Mouse (Mus musculus): ENCODE measurements at regions not wholly inside any gene's neighbourhood (a gene's known extent, or its start where the extent isn't known, plus 50 kb on each side); places are given as distances from the start of the nearest gene placed in this dataset.

GRCm38 (mm10) chr4:137160526-137160925 lies 111.9 kb upstream of the Zbtb40 start:
- no peak for ATAC-seq (ENCODE audit: insufficient number of reproducible peaks, insufficient read depth, low FRiP score, low TSS enrichment)
- H3K27ac ChIP-seq, result no peak overlapping the region
- H3K4me1 ChIP-seq, result no peaks in the 10 kb centered on the region
- WGBS, result 78% methylated on average over 7 of the region's 7 CpGs
- no peak overlapping the region for H3K4me3 ChIP-seq
- H3K9me3 ChIP-seq, result no peaks in the 10 kb centered on the region
- H3K27me3 ChIP-seq, result peaks cover 18% of the 10 kb centered on the region
- H3K9ac ChIP-seq, result no peak overlapping the region
- no peak overlapping the region for H3K4me2 ChIP-seq (replicated peaks)
- H3K36me3 ChIP-seq, result no peaks in the 10 kb centered on the region

GRCm38 (mm10) chr4:137158201-137158600 lies 109.6 kb upstream of the Zbtb40 start:
- no peaks in the 10 kb centered on the region for H3K9me3 ChIP-seq
- WGBS, result 82% methylated on average over 9 of the region's 9 CpGs
- H3K4me2 ChIP-seq (replicated peaks), result no peak overlapping the region
- H3K4me1 ChIP-seq, result no peaks in the 10 kb centered on the region
- no peak overlapping the region for H3K9ac ChIP-seq
- ATAC-seq (ENCODE audit: insufficient number of reproducible peaks, insufficient read depth, low FRiP score, low TSS enrichment), result no peak
- no peak overlapping the region for H3K27ac ChIP-seq
- H3K27me3 ChIP-seq, result no peaks in the 10 kb centered on the region
- H3K36me3 ChIP-seq, result no peaks in the 10 kb centered on the region
- H3K4me3 ChIP-seq, result no peak overlapping the region

- Histone ChIP-seq H3K9ac (no peak overlapping the region), H3K4me1 (no peaks in the 10 kb centered on the region), H3K27ac (no peak overlapping the region), H3K27me3 (no peaks in the 10 kb centered on the region), H3K9me3 (peaks cover 5% of the 10 kb centered on the region; the same call in 1 of the 2 replicates), H3K36me3 (no peaks in the 10 kb centered on the region), H3K4me3 (no peak overlapping the region), H3K4me2 (replicated peaks) (no peak overlapping the region)
- no peak for ATAC-seq (ENCODE audit: insufficient number of reproducible peaks, insufficient read depth, low FRiP score, low TSS enrichment)
- WGBS, result 59% methylated on average over 11 of the region's 11 CpGs
These were observed 108.0 kb upstream of the Zbtb40 start for GRCm38 (mm10) chr4:137156441-137157105.

- Histone ChIP-seq H3K4me2 (replicated peaks) (no peak overlapping the region), H3K27me3 (no peaks in the 10 kb centered on the region), H3K36me3 (no peaks in the 10 kb centered on the region), H3K27ac (no peak overlapping the region), H3K9ac (no peak overlapping the region), H3K4me3 (no peak overlapping the region), H3K9me3 (peaks cover 5% of the 10 kb centered on the region; the same call in 1 of the 2 replicates), H3K4me1 (no peaks in the 10 kb centered on the region)
- WGBS, result 92% methylated on average over 4 of the region's 4 CpGs
- no peak for ATAC-seq (ENCODE audit: insufficient number of reproducible peaks, insufficient read depth, low FRiP score, low TSS enrichment)
These were observed 100.2 kb upstream of the Zbtb40 start for GRCm38 (mm10) chr4:137148756-137149155.

- Histone ChIP-seq H3K27me3 (no peaks in the 10 kb centered on the region), H3K4me1 (0 out of 2 replicates have a peak, but pooled peaks cover 2% of the 10 kb centered on the region), H3K4me3 (no peak overlapping the region), H3K4me2 (replicated peaks) (no peak overlapping the region), H3K27ac (no peak overlapping the region), H3K9ac (no peak overlapping the region), H3K9me3 (peaks cover 5% of the 10 kb centered on the region; the same call in 1 of the 2 replicates), H3K36me3 (no peaks in the 10 kb centered on the region)
- 73% methylated on average over 13 of the region's 13 CpGs for WGBS
- no peak for ATAC-seq (ENCODE audit: insufficient number of reproducible peaks, insufficient read depth, low FRiP score, low TSS enrichment)
These were observed 99.2 kb upstream of the Zbtb40 start for GRCm38 (mm10) chr4:137147795-137148194.

GRCm38 (mm10) chr4:137146326-137146725 lies 97.7 kb upstream of the Zbtb40 start:
- H3K9ac ChIP-seq, result no peak overlapping the region
- ATAC-seq (ENCODE audit: insufficient number of reproducible peaks, insufficient read depth, low FRiP score, low TSS enrichment), result no peak
- peaks cover 9% of the 10 kb centered on the region; the same call in 1 of the 2 replicates for H3K4me1 ChIP-seq
- no peak overlapping the region for H3K4me2 ChIP-seq (replicated peaks)
- WGBS, result 65% methylated on average over 3 of the region's 3 CpGs
- H3K9me3 ChIP-seq, result no peaks in the 10 kb centered on the region
- no peak overlapping the region for H3K27ac ChIP-seq
- H3K36me3 ChIP-seq, result no peaks in the 10 kb centered on the region
- no peak overlapping the region for H3K4me3 ChIP-seq
- H3K27me3 ChIP-seq, result no peaks in the 10 kb centered on the region

- ATAC-seq (ENCODE audit: insufficient number of reproducible peaks, insufficient read depth, low FRiP score, low TSS enrichment), result no peak
- Histone ChIP-seq H3K4me3 (no peak overlapping the region), H3K36me3 (no peaks in the 10 kb centered on the region), H3K27ac (no peak overlapping the region), H3K4me1 (peaks cover 9% of the 10 kb centered on the region; the same call in 1 of the 2 replicates), H3K27me3 (no peaks in the 10 kb centered on the region), H3K4me2 (replicated peaks) (no peak overlapping the region), H3K9ac (no peak overlapping the region), H3K9me3 (no peaks in the 10 kb centered on the region)
- WGBS, result 53% methylated on average over 9 of the region's 9 CpGs
These were observed 93.7 kb upstream of the Zbtb40 start for GRCm38 (mm10) chr4:137142316-137142715.

- Histone ChIP-seq H3K36me3 (no peaks in the 10 kb centered on the region), H3K9me3 (no peaks in the 10 kb centered on the region), H3K27ac (no peak overlapping the region), H3K4me3 (no peak overlapping the region), H3K9ac (no peak overlapping the region), H3K4me1 (peaks cover 11% of the 10 kb centered on the region), H3K4me2 (replicated peaks) (no peak overlapping the region), H3K27me3 (no peaks in the 10 kb centered on the region)
- ATAC-seq (ENCODE audit: insufficient number of reproducible peaks, insufficient read depth, low FRiP score, low TSS enrichment), result no peak
- 71% methylated on average over 17 of the region's 17 CpGs for WGBS
These were observed 90.6 kb upstream of the Zbtb40 start for GRCm38 (mm10) chr4:137139051-137139705.

- H3K4me3 ChIP-seq, result no peak overlapping the region
- H3K4me1 ChIP-seq, result peaks cover 21% of the 10 kb centered on the region
- H3K27me3 ChIP-seq, result no peaks in the 10 kb centered on the region
- no peak for ATAC-seq (ENCODE audit: insufficient number of reproducible peaks, insufficient read depth, low FRiP score, low TSS enrichment)
- H3K27ac ChIP-seq, result no peak overlapping the region
- no peaks in the 10 kb centered on the region for H3K36me3 ChIP-seq
- no peak overlapping the region for H3K9ac ChIP-seq
- no peaks in the 10 kb centered on the region for H3K9me3 ChIP-seq
- WGBS, result 77% methylated on average over 6 of the region's 6 CpGs
- no peak overlapping the region for H3K4me2 ChIP-seq (replicated peaks)
These were observed 89.5 kb upstream of the Zbtb40 start for GRCm38 (mm10) chr4:137138127-137138526.

GRCm38 (mm10) chr4:137136313-137136712 lies 87.7 kb upstream of the Zbtb40 start:
- no peak overlapping the region for H3K9ac ChIP-seq
- H3K27me3 ChIP-seq, result no peaks in the 10 kb centered on the region
- 80% methylated on average over 4 of the region's 4 CpGs for WGBS
- no peaks in the 10 kb centered on the region for H3K36me3 ChIP-seq
- no peak overlapping the region for H3K27ac ChIP-seq
- H3K4me1 ChIP-seq, result peaks cover 11% of the 10 kb centered on the region
- H3K9me3 ChIP-seq, result no peaks in the 10 kb centered on the region
- H3K4me2 ChIP-seq (replicated peaks), result no peak overlapping the region
- H3K4me3 ChIP-seq, result no peak overlapping the region
- no peak for ATAC-seq (ENCODE audit: insufficient number of reproducible peaks, insufficient read depth, low FRiP score, low TSS enrichment)

GRCm38 (mm10) chr4:137135792-137136191 lies 87.2 kb upstream of the Zbtb40 start:
- WGBS, result 83% methylated on average over 8 of the region's 8 CpGs
- no peak overlapping the region for H3K4me2 ChIP-seq (replicated peaks)
- H3K27ac ChIP-seq, result no peak overlapping the region
- H3K4me3 ChIP-seq, result no peak overlapping the region
- H3K9ac ChIP-seq, result no peak overlapping the region
- H3K27me3 ChIP-seq, result no peaks in the 10 kb centered on the region
- H3K36me3 ChIP-seq, result no peaks in the 10 kb centered on the region
- no peak for ATAC-seq (ENCODE audit: insufficient number of reproducible peaks, insufficient read depth, low FRiP score, low TSS enrichment)
- peaks cover 11% of the 10 kb centered on the region for H3K4me1 ChIP-seq
- H3K9me3 ChIP-seq, result no peaks in the 10 kb centered on the region

- Histone ChIP-seq H3K9me3 (no peaks in the 10 kb centered on the region), H3K4me3 (no peak overlapping the region), H3K9ac (no peak overlapping the region), H3K4me1 (peaks cover 11% of the 10 kb centered on the region), H3K27ac (no peak overlapping the region), H3K4me2 (replicated peaks) (no peak overlapping the region), H3K36me3 (no peaks in the 10 kb centered on the region), H3K27me3 (no peaks in the 10 kb centered on the region)
- 50% methylated on average over 5 of the region's 5 CpGs for WGBS
- ATAC-seq (ENCODE audit: insufficient number of reproducible peaks, insufficient read depth, low FRiP score, low TSS enrichment), result no peak
These were observed 86.0 kb upstream of the Zbtb40 start for GRCm38 (mm10) chr4:137134553-137134952.

All from embryonic facial prominence, embryonic 12.5 days (tissue).